Mouse (Mus musculus) adrenal gland, postnatal 14 days (tissue): ENCODE measurements around the gene Uevld. TPM values are rescaled to one million over a fixed set of nuclear protein-coding genes. Genes with fewer than 3 reads are reported as not detected.
A peak's percentile ranks its signal among the peaks of the same experiment; 100 is the strongest.
"Not testable (repeated sequence)": the region's sequence is repeated elsewhere in the genome, so short reads cannot be mapped to it uniquely, and the experiment has no call there.

Experiments used
- DNase-seq: peaks from one replicate; pipeline ENCODE4 v3.0.0; 2021; ENCODE audit warnings: mixed read lengths
- long read RNA-seq, 2 experiments: library from polyadenylated mRNA; stranded (forward); transcript quantifications; one replicate each; pipeline ENCODE4 v2.0.0; 2021
- total RNA-seq: library from RNA; stranded (reverse); gene quantifications from 2 replicates; pipeline ENCODE4 v1.2.3, GENCODE M21; 2021

The Uevld gene
- total RNA-seq = 16.7 and 20.1 TPM in 2 replicates
- long read RNA-seq, experiment 1, full-length matches to known transcripts = 4 of 7 reads
- long read RNA-seq, experiment 1, partial matches to known transcripts = 0 of 7 reads
- long read RNA-seq, experiment 1, other reads (novel, unspliced or antisense) = 3 of 7 reads
- long read RNA-seq, experiment 2, full-length matches to known transcripts = 7 of 10 reads
- long read RNA-seq, experiment 2, partial matches to known transcripts = 0 of 10 reads
- long read RNA-seq, experiment 2, other reads (novel, unspliced or antisense) = 3 of 10 reads

DNA sequence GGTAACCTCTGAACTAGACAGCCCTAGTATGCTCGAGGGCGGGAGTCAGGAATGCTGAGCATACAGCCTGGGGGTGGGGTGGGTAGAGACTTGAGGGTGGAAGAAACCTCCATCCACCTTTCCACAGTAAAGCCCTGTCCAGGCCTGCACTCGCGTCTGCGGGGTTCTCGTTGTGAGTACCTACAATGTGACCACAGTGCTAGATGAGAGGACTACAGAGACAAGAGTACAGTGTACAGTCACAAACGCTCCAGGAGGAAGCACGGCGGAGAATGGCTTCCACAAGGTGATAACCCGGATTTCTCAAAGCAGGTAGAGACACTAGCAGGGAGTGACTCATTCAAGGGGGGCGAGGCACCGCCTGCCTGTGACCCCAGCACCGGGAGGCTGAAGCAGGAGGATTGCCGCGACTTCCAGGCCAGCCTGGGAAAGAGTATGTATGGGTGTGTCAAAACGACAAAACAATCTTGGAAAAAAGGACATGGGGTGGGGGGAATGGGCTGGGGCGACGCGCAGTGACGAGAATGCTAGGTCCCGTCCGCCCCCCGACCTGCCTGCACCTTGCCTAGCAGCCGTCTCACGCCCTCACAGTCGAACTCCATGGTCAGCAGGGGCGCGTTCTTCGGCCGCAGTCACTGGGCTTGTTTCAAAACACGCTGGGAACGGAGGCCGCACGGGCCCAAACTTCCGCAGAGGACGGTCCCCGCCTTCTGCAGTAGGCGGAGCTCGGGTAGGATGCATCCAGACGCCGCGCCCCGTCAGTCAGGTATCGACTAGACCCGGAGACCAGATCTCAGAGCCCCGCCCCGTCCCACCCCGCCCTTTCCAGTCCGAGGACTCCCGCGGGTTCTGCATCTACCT, at the start of gene Uevld:
Gene Uevld, minus strand, starts transcription at position 697 of the 861 bp plus-strand sequence.
- DNase-seq = peak; percentile 97

DNA sequence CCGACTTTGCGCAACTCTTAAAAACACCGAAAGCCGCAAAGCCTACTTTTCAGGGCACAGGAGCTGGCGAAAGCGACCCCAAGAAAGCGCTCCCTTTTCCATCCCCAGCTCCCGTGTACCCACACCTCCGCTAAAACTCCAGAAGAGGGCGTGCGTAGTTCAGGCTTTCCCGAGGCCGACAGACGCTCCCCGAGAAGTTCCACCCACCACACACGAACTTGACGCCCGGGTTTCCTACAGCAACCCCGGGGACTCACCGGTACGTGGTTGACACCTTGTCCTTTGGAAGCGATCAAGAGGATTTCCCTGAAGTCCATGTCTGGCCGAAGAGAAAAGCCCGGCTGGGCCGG, 49.5 kb upstream of the Uevld start:
- DNase-seq = no peak

DNA sequence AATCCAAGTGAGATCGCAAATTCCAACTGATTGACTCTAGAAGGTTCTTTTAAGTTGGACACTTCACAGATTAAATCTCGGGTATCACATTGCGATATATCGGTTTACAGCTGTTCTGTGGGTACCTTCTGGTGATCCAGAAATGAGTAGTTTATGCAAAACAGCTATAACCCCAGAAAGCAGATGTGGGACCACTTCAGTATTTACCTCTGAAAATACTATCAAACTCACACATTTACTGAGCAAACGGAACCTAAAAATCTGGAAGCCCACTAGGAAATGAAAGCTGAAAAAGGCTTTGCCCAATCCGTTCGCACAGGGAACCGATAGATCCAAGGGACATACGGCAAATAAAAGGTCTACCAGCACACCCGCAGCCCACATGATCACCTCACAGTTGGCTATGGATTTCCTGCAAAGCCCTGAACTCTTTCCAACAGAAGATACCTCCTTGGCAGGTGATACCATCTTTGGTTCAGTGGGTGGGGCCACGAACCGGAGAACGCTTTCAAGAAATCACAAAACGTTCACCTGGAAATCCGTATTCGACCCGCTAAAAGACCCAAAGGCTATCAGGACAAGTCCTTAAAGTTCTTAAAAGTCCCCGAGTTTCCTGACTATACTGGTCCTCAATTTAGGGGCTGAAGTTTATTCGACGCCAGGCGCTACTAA, 48.9 kb upstream of the Uevld start:
- DNase-seq = no peak

DNA sequence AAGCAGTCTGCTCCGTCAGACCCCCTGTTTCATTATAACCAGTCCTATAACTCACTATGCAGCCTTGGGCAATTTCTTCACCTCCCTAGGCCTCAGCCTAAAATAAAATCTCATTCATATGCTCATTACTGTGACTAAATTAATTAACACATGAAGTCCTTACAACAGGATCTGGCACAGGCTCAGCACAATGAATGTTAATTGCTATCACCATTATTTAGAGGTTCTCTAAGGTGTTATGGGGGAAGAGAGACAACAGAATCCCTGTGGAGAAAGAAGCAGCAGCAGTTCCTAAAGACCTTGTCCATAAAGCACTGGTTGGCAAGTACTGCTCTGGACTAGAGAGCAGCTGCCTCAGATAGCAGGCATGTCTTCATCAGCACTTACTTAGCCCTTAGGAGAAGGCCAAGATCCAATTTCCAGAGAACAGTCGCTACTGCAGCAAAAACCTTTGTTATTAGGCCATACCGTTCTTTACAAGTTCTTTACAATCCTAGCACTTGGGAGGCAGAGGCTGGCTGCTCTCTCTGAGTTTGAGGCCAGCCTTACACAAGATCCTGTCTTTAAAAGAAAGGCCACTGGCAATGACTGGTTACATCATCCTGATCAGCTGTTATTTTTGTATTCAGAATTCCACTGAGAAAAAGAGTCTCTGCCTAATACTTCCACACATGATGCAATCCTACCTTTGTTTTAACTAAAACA, 45.2 kb upstream of the Uevld start:
- no peak for DNase-seq

DNA sequence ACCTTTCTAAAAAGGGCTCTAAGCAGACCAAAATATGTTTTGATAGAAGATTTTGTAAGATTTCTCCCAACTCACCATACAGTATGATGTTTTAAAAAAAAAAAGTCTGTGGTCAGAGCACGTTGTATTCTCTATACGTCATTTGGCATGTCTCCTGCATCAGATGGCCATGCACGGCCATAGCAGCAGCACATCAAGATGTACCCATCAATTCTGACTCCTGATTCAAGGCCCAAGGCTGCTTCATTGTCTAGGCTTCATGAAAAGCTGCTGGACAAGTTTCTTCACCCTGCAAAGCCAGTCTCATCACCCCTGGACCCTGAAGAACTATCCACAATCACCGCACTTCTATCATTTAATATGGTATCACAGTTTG, 43.6 kb upstream of the Uevld start:
- DNase-seq = no peak

DNA sequence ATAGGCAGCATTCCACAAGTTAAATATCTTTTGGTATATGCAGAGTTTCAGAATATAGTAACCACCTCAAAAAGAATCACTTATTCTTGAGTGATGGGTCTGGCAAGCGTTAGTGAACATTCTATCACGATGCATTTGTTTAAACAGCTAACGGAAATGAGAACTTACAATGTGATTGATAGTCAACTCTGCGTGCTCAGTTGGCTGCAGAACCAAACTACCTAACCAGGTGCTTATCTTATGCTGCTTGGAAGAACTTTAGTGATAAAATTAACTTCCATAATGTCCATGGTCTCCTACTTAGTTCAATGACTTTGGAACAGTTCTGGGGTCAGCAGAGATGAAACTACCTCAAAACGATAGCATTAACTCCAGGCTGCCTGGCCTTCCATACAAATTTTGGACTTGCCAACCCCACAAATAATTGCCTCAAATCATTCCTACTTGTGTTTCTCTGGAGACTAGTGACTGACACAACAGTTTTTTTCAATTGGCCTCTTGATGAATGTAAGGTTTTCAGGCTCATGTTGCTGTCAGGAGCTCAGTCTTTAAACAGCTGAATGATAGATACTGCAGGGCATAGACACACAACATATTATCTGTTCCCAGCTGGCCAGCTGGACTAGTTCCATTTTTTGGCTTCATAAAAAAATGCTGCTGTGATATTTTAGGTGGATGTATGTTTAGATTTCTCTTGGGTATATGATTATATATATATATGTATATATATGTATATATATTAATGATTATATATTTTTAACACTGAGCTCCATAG, 43.0 kb upstream of the Uevld start:
- no peak for DNase-seq

DNA sequence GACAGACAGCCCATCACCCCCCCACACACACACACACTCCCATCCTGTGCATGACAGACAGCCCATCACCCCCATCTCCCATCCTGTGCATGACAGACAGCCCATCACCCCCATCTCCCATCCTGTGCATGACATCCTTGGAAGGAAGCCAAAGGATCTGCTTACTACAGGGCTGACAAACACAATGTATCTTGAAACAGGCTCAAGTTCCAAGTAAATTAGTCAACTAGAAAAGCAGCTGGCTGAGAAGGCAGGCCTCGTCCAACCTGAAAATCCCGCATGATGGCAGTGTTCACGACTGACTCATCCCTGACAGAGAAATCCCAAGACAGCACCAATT, 42.3 kb upstream of the Uevld start:
- DNase-seq = peak; percentile 15

DNA sequence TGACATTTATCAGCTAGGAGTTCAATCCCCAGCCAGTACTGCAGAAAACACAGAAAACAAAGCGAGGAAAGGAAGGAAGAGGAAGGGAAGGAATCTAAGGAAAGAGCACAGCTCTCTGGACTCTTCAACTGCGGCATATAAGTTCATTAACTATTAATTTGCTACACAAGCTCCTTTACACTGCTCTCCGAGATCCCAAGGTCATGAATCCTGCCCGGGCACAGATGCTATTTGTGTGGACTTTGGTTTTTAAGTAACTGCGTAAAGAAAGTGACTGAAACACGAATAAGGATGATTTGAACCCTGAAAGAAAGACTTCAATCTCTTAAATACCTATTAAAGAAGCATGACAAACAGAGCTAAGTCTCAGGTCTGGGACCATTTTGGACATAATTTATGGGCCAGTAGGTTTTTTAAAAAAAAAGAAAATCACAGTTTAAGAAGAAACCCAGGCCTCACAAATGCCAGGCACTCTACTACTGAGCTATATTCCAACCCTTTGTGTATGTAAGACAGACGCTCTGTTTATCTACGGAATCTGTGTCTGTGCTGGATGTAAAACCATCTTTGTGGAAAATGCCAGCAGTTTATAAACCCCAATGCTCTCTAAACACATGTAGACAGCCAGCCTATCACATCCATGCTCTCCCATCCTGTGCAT, 41.8 kb upstream of the Uevld start:
- no peak for DNase-seq

DNA sequence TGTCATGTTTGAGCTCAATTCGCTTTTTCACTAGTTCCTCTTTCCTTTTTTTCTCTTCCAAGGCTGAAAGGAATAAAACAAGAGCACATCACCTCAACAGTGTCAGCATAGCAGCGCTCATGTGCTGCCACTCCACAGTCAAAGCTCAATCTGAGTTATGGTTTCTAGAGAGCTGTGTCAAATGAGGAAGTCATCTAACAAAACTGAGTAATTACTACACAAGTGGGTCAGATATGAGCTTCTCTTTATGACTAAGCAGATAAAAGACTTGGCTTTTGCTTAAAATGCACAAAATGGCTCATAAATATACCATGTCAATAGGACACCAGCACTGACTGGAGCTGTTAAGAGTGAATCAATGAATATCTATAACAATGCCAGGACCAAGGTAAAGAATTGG, 40.6 kb upstream of the Uevld start:
- DNase-seq = no peak

DNA sequence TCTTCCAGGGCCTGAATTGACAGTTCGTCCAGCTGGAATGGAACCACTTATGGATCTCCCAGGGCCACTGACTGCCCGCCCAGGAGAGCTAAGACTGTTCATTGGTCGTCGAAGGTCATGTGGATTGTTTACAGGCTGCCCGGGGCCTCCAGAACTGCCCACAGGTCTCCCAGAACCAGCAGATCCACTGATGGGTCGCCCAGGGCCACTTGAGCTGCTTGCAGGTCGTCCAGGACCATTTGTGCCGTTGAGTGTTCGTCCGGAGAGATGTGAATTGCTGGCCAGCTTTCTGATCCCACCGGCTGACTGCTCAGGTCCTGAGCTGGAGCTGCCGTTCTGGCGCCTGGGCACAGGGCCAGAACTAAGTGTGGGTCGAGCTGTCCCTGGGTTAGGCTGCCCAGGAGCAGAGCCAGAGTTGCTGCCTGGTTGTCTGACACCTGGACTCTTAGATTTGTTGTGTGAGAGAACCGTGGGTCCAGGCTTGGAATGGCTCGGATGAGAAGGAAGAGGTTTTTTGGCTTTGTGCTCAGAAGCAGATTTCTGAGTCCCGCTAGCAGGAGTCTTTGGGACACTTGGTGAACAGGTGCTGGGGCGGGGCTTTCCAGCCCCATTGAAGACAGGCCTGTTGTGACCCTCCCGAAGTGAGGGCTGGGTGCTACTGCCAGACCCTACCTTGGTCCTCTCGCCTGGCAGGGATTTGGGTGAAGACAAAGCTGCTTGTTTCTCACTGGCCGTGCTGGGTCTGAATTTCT, 39.5 kb upstream of the Uevld start:
- DNase-seq = peak; percentile 31

DNA sequence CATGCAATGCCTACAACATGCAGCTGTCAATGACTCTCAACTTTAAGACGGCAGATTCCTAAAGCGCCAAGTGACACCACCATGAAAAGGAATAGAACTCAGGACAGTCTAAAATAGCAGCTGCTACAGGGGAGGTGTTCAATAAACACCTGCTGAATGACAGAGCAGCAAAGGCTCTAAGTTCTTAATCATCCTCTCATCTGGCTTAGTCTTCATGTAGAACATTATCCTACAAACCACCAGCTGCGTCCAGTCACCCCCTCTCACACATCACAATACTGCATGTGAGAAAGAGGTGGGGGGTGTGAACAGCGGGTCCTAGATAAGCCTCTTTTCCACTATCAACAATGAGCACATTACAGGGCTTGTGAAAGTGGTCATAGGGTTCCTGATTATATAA, 38.7 kb upstream of the Uevld start:
- DNase-seq = no peak

DNA sequence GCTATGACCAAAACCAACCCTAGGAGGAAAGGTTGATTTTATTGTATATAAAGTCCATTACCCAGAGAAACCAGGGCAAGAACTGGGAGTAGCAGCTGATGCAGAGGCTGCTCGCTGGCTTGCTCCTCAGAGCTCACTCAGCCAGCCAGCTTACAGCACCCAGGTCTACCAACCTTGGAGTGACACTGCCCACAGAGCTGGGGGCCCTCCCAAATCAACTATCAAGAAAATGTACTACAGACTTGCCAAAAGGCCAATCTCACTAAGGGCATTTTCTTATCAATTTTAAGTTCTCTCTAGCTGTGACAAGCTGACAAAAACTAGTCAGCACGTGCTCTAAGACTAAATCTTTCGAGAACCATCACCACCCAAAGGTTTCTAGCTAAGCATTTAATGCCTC, 37.2 kb upstream of the Uevld start:
- DNase-seq = no peak

DNA sequence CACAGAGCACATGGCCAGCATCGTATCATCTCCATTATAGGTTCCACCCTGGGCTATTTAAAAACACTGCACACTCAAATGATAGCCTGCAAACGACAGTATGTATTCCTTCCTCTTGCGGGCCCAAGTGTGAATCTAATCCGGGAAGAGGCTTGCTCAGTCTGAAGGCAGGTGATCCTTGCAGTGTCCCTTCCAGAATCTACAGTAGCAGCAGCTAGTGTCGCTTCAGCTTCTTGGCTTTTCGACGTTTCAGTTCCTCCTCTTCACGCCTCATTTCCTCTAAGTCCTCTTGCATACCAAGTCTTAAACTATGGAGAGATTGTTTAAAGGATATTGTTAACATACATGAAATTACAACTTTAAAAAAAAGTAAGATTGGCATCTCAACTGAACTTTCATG, 34.8 kb upstream of the Uevld start:
- DNase-seq = no peak

DNA sequence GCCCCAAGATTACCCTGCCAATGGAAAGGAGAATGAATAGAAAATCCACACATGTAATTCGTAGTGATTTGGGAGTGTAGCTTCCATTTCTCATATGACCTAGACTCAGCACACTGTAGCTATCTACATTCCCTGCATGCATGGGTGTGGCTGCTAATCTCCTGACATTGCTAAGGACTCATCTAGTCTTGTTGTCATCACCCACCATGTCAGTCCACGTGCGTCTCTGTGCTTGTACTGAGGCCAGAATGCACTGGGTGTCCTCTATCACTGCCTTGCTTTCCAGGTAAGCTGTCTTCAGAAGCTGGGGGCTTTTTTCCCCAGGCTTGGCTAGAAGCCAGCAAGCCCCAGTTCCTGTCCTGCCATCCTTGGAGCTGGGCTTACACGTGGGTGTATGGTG, 31.1 kb upstream of the Uevld start:
- not testable (repeated sequence) for DNase-seq

DNA sequence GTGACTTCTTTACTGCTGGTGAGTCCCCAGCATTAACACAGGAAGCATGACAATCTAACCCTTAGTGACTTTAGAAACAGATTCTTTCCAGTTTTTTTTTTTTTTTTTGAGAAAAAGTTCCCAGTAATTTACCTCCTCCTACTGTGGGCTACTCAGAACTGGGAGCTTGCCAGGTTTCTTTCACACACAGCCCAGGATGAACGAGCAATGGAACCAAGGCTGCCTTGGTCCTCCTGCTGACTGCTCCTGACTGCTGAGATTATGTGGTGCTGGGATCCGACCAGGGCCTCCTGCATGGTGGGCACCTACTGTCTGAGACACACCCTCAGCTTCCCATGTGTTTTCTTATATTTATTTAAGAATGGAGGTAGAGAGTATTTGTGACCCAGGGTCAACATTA, 28.7 kb upstream of the Uevld start:
- DNase-seq = no peak

DNA sequence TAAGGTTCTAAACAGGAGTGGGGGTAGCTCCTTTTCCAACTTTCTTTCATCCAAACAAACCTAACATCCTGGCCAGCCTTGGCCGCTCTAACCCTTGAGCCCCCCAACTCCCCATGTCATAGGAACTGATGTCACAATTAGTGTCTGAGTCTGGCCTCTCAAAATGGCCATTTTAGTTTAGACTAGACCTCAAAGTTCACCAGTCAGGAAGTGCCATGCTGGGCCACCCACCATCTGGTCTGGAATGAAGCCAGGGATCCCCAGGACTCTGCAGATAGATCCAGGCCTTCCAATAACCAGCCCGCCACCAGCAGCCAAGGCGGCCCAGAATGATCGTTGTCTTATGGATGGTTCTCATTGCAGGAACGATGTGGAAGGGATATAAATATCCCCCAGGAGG, 28.3 kb upstream of the Uevld start:
- DNase-seq = peak; percentile 31

DNA sequence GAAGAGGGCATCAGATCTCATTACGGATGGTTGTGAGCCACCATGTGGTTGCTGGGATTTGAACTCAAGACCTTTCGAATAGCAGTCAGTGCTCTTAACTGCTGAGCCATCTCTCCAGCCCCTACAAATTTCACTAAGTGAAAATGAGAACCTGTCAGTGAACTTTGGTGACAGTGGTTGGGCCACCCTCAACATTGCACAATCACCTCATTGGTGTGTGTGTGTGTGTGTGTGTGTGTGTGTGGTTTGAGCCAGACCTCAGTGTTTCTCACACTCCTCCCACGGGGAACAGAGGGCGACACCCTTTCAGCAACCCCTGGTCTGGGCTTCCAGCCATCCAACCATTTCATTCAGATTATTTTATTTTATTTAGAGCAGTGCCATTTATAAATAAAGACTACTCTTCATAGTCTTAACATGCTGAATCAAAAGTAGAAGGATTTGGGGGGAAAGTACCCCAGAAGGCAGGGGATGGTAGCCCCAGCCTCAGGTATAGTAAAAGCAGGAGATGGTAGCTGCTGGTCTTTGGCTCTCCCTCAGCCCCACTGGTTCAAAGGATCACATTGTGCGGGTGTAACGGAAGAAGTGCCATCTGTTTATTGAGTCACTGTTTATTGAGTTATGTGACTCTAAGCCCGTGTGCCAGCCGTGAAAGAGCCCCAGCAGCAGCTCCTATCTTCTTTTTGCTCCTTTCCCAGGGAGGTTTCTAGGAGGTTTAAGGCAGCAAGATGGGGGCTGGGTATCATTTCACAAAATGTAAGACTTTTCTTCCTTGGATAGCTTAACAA, 27.6 kb upstream of the Uevld start:
- DNase-seq = peak; percentile 30

DNA sequence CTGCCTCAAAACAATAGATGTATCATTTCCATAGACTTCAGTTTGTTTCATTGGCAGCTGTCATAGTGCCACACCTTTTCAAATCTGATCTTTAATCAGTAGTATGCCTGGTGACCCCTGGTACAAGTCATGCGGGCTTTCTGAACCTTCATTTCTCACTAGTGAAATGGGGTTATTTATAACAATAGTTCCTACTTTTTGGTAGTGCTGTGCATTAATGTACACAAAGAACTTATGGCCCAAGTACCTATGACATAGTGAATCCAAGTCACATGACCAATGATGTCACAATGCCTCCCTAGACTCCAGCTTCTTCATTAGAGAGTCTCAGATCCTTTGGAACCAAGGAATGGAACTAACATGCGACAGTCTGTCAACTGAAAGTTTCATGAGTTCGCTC, 25.0 kb upstream of the Uevld start, which contains the start of gene Gm9999:
Gene Gm9999, plus strand, starts transcription at position 301 of the 400 bp plus-strand sequence.
- no peak for DNase-seq

DNA sequence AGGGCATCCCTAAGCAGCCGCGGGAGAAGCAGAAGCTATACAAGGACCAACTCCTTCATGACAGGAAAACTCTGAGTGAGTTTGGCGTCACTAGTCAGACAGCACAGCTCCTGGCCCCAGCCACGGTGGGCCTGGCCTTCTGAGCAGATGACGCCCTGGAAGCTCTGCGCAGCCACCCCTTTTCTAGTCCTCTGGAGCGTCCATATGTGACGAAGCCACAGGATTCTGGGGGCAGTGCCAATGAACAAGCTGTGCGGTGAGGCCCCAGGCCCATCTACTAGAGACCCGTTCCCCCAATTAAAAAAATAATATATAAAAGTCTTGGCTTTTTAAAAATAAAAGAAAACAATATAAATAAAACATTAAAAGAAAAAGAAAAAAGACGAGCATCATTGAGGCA, 17.1 kb upstream of the Uevld start:
- DNase-seq = no peak

DNA sequence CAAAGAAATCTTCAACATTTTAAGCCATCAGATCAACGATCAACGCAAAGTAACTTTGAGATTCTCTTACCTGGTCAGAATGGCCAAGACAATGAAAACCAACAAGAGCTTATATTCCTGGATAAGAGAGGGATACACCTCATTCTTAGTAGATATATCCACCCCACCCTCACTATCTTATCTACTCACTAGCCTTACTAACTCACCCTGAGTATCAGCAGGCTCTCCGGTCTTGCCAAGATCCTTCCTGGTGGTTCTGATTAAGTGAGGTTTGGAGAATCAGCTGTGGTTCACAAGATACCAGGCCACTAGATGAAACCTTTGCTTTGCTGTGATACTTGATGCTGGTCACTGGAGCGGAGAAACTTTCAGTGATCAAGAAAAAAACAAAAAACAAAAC, 16.3 kb upstream of the Uevld start:
- DNase-seq = no peak
